Mouse (Mus musculus) hindbrain, embryonic 11.5 days (tissue): ENCODE measurements around the gene Ddc. TPM values are rescaled to one million over a fixed set of nuclear protein-coding genes. Genes with fewer than 3 reads are reported as not detected.

Source experiments
- ATAC-seq: fragments of 200-750 bp; cut with Nextera tagmentation; 2 replicates; pipeline ENCODE4 v1.8.0; 2017; ENCODE audit warnings: mild to moderate bottlenecking, moderate TSS enrichment, moderate library complexity; ENCODE audit not compliant: low FRiP score
- DNase-seq: peaks from one replicate; pipeline ENCODE4 v3.0.0-alpha.2; 2015; ENCODE audit warnings: low spot score
- H3K27ac ChIP-seq: fragments of 300-500 bp; sonication (generic); 2 replicates; pipeline ENCODE4 v1.5.1; 2014; ENCODE audit warnings: mild to moderate bottlenecking, low read depth, low read length
- H3K27me3 ChIP-seq: fragments of 300-500 bp; sonication (generic); 2 replicates; pipeline ENCODE4 v1.6.1; 2014; ENCODE audit warnings: mild to moderate bottlenecking, low read length, moderate library complexity, mixed read lengths; ENCODE audit not compliant: control insufficient read depth, insufficient read depth
- H3K36me3 ChIP-seq: fragments of 300-500 bp; sonication (generic); 2 replicates; pipeline ENCODE4 v1.6.1; 2014; ENCODE audit warnings: mild to moderate bottlenecking, low read length, moderate library complexity, mixed read lengths; ENCODE audit not compliant: control insufficient read depth, insufficient read depth
- H3K4me1 ChIP-seq: fragments of 300-500 bp; sonication (generic); replicated peaks from 2 replicates; pipeline ENCODE4 v1.6.1; 2014; ENCODE audit warnings: low read length, mixed read lengths; ENCODE audit not compliant: control insufficient read depth, insufficient read depth
- H3K4me2 ChIP-seq: fragments of 300-500 bp; sonication (generic); replicated peaks from 2 replicates; pipeline ENCODE4 v1.6.1; 2014; ENCODE audit warnings: mild to moderate bottlenecking, low read depth, low read length
- H3K4me3 ChIP-seq: fragments of 300-500 bp; sonication (generic); 2 replicates; pipeline ENCODE4 v1.5.1; 2014; ENCODE audit warnings: low read depth, low read length
- H3K9ac ChIP-seq: fragments of 300-500 bp; sonication (generic); 2 replicates; pipeline ENCODE4 v1.6.1; 2014; ENCODE audit warnings: low read depth, low read length
- H3K9me3 ChIP-seq: fragments of 300-500 bp; sonication (generic); 2 replicates; pipeline ENCODE4 v1.6.1; 2016; ENCODE audit warnings: low read length; ENCODE audit not compliant: control insufficient read depth
- WGBS: fragments of 180-500 bp; shearing (Covaris S2); extraction: QIAGEN DNeasy Blood & Tissue Kit; methylation state at CpG from one replicate; pipeline ENCODE4 v1.1.7; 2014; 5-methylcytosine and 5-hydroxymethylcytosine counted together
- polyA plus RNA-seq: library from polyadenylated mRNA; unstranded; fragments of >200 nt; fragmentation: Nextera tagmentation; extraction: Ambion mirVana; gene quantifications from 2 replicates; pipeline ENCODE4 v1.2.1, GENCODE M21; 2014

The Ddc gene
- polyA plus RNA-seq, 1 experiment from 2014 or later, result 14.3 TPM

DNA sequence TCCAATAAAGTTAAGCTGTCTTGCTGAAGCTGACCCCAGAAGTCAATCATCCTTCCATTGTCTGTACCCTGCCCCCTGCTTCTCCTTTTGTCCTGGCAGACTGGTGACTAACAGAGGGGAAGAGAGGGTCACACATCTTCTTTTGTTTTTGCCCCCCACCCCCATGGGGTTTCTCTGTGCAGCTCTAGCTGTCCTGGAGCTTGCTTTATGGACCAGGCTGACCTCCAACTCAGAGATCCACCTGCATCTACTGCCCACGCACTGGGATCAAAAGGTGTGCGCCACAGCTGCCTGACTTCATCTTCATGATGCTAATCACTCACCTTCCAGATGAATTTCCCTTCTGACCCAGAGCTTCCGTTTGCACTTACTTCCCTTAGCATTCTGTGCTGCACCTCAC, 26.0 kb upstream of the Ddc start:
- H3K36me3 ChIP-seq, result no peaks in the 10 kb centered on the region
- no peak overlapping the region for H3K27ac ChIP-seq
- 37% methylated on average over 3 of the region's 3 CpGs for WGBS
- H3K4me2 ChIP-seq, result no peak overlapping the region
- H3K4me3 ChIP-seq, result no peak overlapping the region
- no peaks in the 10 kb centered on the region for H3K27me3 ChIP-seq
- no peak for DNase-seq
- ATAC-seq, result no peak
- no peaks in the 10 kb centered on the region for H3K4me1 ChIP-seq
- H3K9ac ChIP-seq, result no peak overlapping the region
- no peaks in the 10 kb centered on the region for H3K9me3 ChIP-seq

- no peak overlapping the region for H3K4me2 ChIP-seq
- H3K27me3 ChIP-seq, result no peaks in the 10 kb centered on the region
- 84% methylated on average over 3 of the region's 3 CpGs for WGBS
- no peaks in the 10 kb centered on the region for H3K4me1 ChIP-seq
- no peaks in the 10 kb centered on the region for H3K36me3 ChIP-seq
- ATAC-seq (no peak), DNase-seq (no peak)
- no peak overlapping the region for H3K4me3 ChIP-seq
- no peak overlapping the region for H3K27ac ChIP-seq
- H3K9ac ChIP-seq, result no peak overlapping the region
- H3K9me3 ChIP-seq, result no peaks in the 10 kb centered on the region
Observed at GRCm38 (mm10) chr11:11923345-11923744, 25.4 kb upstream of the Ddc start.

DNA sequence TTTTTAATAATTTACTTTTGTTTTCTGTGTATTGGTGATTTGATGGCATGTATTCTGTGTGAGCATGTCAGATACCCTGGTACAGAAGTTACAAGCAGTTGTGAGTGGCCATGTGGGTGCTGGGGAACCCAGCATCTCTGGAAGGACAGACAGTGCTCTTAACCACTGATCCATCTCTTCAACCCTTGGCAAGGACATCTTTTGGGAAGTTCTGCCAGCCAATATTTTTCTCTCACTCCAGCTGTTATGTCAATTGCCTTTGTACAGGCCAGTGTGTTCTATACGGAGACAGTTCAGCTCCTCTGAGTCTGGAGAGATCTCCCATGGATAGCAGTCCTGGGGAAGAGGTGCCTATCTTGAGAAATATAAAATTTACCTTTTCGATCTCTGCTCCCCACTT, 24.2 kb upstream of the Ddc start:
- Histone ChIP-seq H3K4me2 (no peak overlapping the region), H3K9me3 (no peaks in the 10 kb centered on the region), H3K27ac (no peak overlapping the region), H3K4me3 (no peak overlapping the region), H3K36me3 (no peaks in the 10 kb centered on the region), H3K27me3 (no peaks in the 10 kb centered on the region), H3K4me1 (no peaks in the 10 kb centered on the region), H3K9ac (no peak overlapping the region)
- WGBS, result 94% methylated on average over 2 of the region's 2 CpGs
- ATAC-seq (no peak), DNase-seq (no peak)

GRCm38 (mm10) chr11:11907703-11908413, 9.9 kb upstream of the Ddc start:
- Histone ChIP-seq H3K4me2 (no peak overlapping the region), H3K9me3 (no peaks in the 10 kb centered on the region), H3K27me3 (no peaks in the 10 kb centered on the region), H3K36me3 (no peaks in the 10 kb centered on the region), H3K9ac (no peak overlapping the region), H3K4me1 (no peaks in the 10 kb centered on the region), H3K27ac (no peak overlapping the region), H3K4me3 (no peak overlapping the region)
- DNase-seq, result no peak
- no peak for ATAC-seq
- WGBS, result 72% methylated on average over 7 of the region's 7 CpGs

- H3K9me3 ChIP-seq, result no peaks in the 10 kb centered on the region
- no peak for DNase-seq
- no peak overlapping the region for H3K27ac ChIP-seq
- no peak for ATAC-seq
- no peaks in the 10 kb centered on the region for H3K4me1 ChIP-seq
- no peaks in the 10 kb centered on the region for H3K36me3 ChIP-seq
- no peak overlapping the region for H3K4me2 ChIP-seq
- no peak overlapping the region for H3K9ac ChIP-seq
- no peaks in the 10 kb centered on the region for H3K27me3 ChIP-seq
- H3K4me3 ChIP-seq, result no peak overlapping the region
Observed at GRCm38 (mm10) chr11:11905518-11905917, 7.6 kb upstream of the Ddc start.

DNA sequence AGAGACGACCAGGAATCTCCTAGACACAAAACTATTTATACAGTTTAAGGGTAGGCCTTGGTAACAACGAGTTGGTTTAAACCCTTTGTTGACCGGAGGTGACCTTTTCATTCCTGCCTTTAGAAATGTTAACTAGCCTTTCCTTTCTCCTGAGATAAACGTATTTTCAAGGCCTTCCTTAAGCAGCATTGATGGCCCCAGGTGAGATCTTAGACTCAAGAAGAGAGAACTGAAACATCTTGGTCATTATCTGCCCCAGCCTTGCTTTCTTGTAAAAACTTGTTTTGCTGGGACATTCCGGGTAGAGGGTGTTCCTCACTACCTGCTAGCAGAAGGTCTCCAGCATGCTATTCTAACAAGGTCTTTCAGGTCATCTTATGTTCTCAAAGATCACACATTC, 7.1 kb upstream of the Ddc start:
- Histone ChIP-seq H3K9me3 (no peaks in the 10 kb centered on the region), H3K4me2 (no peak overlapping the region), H3K27me3 (no peaks in the 10 kb centered on the region), H3K9ac (no peak overlapping the region), H3K4me1 (no peaks in the 10 kb centered on the region), H3K36me3 (no peaks in the 10 kb centered on the region), H3K27ac (no peak overlapping the region), H3K4me3 (no peak overlapping the region)
- 68% methylated on average over 5 of the region's 5 CpGs for WGBS
- ATAC-seq (no peak), DNase-seq (no peak)

DNA sequence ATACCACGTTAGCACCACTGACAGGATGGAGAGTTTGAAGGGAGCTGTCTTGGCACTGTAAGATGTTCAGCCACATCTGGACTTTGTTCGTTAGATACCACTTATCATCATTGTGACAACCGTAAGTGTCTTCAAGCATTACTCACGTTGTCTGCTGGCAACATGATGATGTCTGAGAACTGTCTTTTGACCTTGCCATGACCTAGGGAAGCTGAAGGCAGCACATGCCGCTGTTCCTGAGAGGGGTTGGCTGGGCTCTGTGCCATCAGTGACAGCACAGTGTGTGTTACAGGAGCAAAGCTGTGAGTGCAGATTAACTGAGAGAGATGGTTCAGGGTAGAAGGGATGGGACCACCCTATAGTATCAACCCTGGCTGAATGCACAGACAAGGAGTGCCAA, 3.6 kb upstream of the Ddc start:
- DNase-seq (no peak), ATAC-seq (no peak)
- Histone ChIP-seq H3K4me3 (no peak overlapping the region), H3K36me3 (no peaks in the 10 kb centered on the region), H3K4me1 (no peaks in the 10 kb centered on the region), H3K9me3 (no peaks in the 10 kb centered on the region), H3K27me3 (no peaks in the 10 kb centered on the region), H3K4me2 (no peak overlapping the region), H3K27ac (no peak overlapping the region), H3K9ac (no peak overlapping the region)
- WGBS, result 71% methylated on average over 5 of the region's 5 CpGs

- no peak overlapping the region for H3K4me2 ChIP-seq
- no peak overlapping the region for H3K9ac ChIP-seq
Observed at GRCm38 (mm10) chr11:11898496-11898895, 552 bp upstream of the Ddc start.

DNA sequence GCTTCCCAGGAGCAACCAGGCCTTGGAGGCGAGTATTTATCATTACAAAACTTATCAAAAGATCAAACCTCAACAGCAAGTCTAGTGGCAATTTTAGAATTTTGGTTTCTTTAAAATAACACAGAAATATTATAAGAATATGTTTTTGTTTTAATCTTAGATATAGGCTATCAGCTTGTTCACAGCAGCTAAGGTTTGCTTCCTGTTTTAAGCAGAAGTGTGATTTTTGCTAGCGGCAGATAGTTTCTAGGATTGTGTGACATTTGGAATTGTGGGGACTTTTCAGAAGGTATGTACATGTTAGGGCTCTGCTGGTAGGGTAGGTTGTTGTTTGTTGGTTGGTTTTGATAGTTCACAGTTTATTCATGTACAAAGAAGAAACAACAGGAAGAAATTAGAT, 2.5 kb downstream of the Ddc start:
- H3K4me1 ChIP-seq, result peaks cover under 1% of the 10 kb centered on the region; the same call in 1 of the 2 replicates
- WGBS, result 79% methylated on average over 2 of the region's 2 CpGs
- no peak overlapping the region for H3K9ac ChIP-seq
- no peak for ATAC-seq
- H3K27me3 ChIP-seq, result no peaks in the 10 kb centered on the region
- DNase-seq, result no peak
- no peak overlapping the region for H3K27ac ChIP-seq
- no peaks in the 10 kb centered on the region for H3K9me3 ChIP-seq
- H3K36me3 ChIP-seq, result no peaks in the 10 kb centered on the region
- no peak overlapping the region for H3K4me2 ChIP-seq
- H3K4me3 ChIP-seq, result no peak overlapping the region

More at GRCm38 (mm10) chr11:11898496-11898895, 552 bp upstream of the Ddc start:
- DNase-seq (no peak), ATAC-seq (no peak)
- no peaks in the 10 kb centered on the region for H3K4me1 ChIP-seq
- no peaks in the 10 kb centered on the region for H3K9me3 ChIP-seq
- no peaks in the 10 kb centered on the region for H3K27me3 ChIP-seq
- no peak overlapping the region for H3K27ac ChIP-seq
- no peak overlapping the region for H3K4me3 ChIP-seq
- WGBS, result 87% methylated on average over 3 of the region's 3 CpGs
- no peaks in the 10 kb centered on the region for H3K36me3 ChIP-seq
